Mouse (Mus musculus): ENCODE measurements around the gene Mettl9.

DNA sequence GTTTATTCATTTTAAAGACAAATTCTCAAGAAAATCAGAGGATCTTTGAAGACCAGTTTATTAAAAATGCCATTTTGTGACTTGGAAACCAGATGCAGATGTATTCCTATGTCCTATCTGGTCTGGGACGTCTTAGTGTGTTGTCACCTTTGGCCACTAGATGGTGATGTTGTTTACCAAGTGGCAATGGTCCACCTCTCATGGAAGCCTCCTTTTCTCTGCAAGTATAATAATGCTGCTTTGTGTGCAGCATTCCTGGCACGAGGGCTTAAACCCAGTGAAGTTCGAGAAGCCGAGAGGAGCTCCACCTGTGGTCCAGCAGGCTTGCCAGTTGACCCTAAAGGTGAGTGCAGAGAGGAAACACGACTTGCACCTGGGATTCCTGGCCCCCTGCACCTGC is 43.6 kb downstream of the Mettl9 start:
- TF ChIP-seq CTCF (IDR thresholded peaks at IDR 0.05; ENCODE audit: low read depth) (peak; percentile 76), EP300 (IDR thresholded peaks at IDR 0.05; ENCODE audit: low read depth) (no peak)

Data from liver, embryonic 14.5 days (tissue).